Mouse (Mus musculus) hindbrain, embryonic 11.5 days (tissue): ENCODE data around the gene Zfp691. TPM values are rescaled to one million over a fixed set of nuclear protein-coding genes. Genes with fewer than 3 reads are reported as not detected.

Experiments used
- ATAC-seq: fragments of 200-750 bp; cut with Nextera tagmentation; 2 replicates; pipeline ENCODE4 v1.8.0; 2017; ENCODE audit warnings: mild to moderate bottlenecking, moderate TSS enrichment, moderate library complexity; ENCODE audit not compliant: low FRiP score
- DNase-seq: peaks from one replicate; pipeline ENCODE4 v3.0.0-alpha.2; 2015; ENCODE audit warnings: low spot score
- H3K27ac ChIP-seq: fragments of 300-500 bp; sonication (generic); 2 replicates; pipeline ENCODE4 v1.5.1; 2014; ENCODE audit warnings: mild to moderate bottlenecking, low read depth, low read length
- H3K27me3 ChIP-seq: fragments of 300-500 bp; sonication (generic); 2 replicates; pipeline ENCODE4 v1.6.1; 2014; ENCODE audit warnings: mild to moderate bottlenecking, low read length, moderate library complexity, mixed read lengths; ENCODE audit not compliant: control insufficient read depth, insufficient read depth
- H3K36me3 ChIP-seq: fragments of 300-500 bp; sonication (generic); 2 replicates; pipeline ENCODE4 v1.6.1; 2014; ENCODE audit warnings: mild to moderate bottlenecking, low read length, moderate library complexity, mixed read lengths; ENCODE audit not compliant: control insufficient read depth, insufficient read depth
- H3K4me1 ChIP-seq: fragments of 300-500 bp; sonication (generic); replicated peaks from 2 replicates; pipeline ENCODE4 v1.6.1; 2014; ENCODE audit warnings: low read length, mixed read lengths; ENCODE audit not compliant: control insufficient read depth, insufficient read depth
- H3K4me2 ChIP-seq: fragments of 300-500 bp; sonication (generic); replicated peaks from 2 replicates; pipeline ENCODE4 v1.6.1; 2014; ENCODE audit warnings: mild to moderate bottlenecking, low read depth, low read length
- H3K4me3 ChIP-seq: fragments of 300-500 bp; sonication (generic); 2 replicates; pipeline ENCODE4 v1.5.1; 2014; ENCODE audit warnings: low read depth, low read length
- H3K9ac ChIP-seq: fragments of 300-500 bp; sonication (generic); 2 replicates; pipeline ENCODE4 v1.6.1; 2014; ENCODE audit warnings: low read depth, low read length
- H3K9me3 ChIP-seq: fragments of 300-500 bp; sonication (generic); 2 replicates; pipeline ENCODE4 v1.6.1; 2016; ENCODE audit warnings: low read length; ENCODE audit not compliant: control insufficient read depth
- WGBS: fragments of 180-500 bp; shearing (Covaris S2); extraction: QIAGEN DNeasy Blood & Tissue Kit; methylation state at CpG from one replicate; pipeline ENCODE4 v1.1.7; 2014; 5-methylcytosine and 5-hydroxymethylcytosine counted together
- polyA plus RNA-seq: library from polyadenylated mRNA; unstranded; fragments of >200 nt; fragmentation: Nextera tagmentation; extraction: Ambion mirVana; gene quantifications from 2 replicates; pipeline ENCODE4 v1.2.1, GENCODE M21; 2014

The Zfp691 gene
- polyA plus RNA-seq: 7.4 and 8.3 TPM in 2 replicates

- ATAC-seq: peak; percentile 100
- under 1% methylated on average over 40 of the region's 40 CpGs for WGBS
Observed at GRCm38 (mm10) chr4:119173851-119174453, at the start of gene Zfp691. TSS of gene Zfp691 (minus strand) at chr4:119174195.

GRCm38 (mm10) chr4:119223696-119224095 lies 49.7 kb upstream of the Zfp691 start:
- DNase-seq (peak; percentile 52), ATAC-seq (no peak)
- no peaks in the 10 kb centered on the region for H3K4me1 ChIP-seq
- H3K27ac ChIP-seq: no peak overlapping the region
- 0 out of 2 replicates have a peak, but pooled peaks cover 10% of the 10 kb centered on the region for H3K36me3 ChIP-seq
- H3K4me2 ChIP-seq: no peak overlapping the region
- 88% methylated on average over 1 of the region's 1 CpGs for WGBS
- no peaks in the 10 kb centered on the region for H3K27me3 ChIP-seq
- no peak overlapping the region for H3K9ac ChIP-seq
- no peaks in the 10 kb centered on the region for H3K9me3 ChIP-seq
- H3K4me3 ChIP-seq: no peak overlapping the region

More at GRCm38 (mm10) chr4:119173851-119174453, at the start of gene Zfp691:
- Histone ChIP-seq H3K4me3 (peak within 1 kb of the TSS; percentile 63), H3K27me3 (no peaks in the 10 kb centered on the region), H3K9me3 (no peaks in the 10 kb centered on the region), H3K4me1 (no peaks in the 10 kb centered on the region; the same call in 1 of the 2 replicates), H3K36me3 (peaks cover 6% of the 10 kb centered on the region; the same call in 1 of the 2 replicates), H3K27ac (peak within 1 kb of the TSS; percentile 1; the same call in 1 of the 2 replicates), H3K4me2 (peak within 1 kb of the TSS; percentile 60), H3K9ac (peak within 1 kb of the TSS; percentile 83)
- DNase-seq: peak; percentile 94

GRCm38 (mm10) chr4:119218169-119218568 lies 44.2 kb upstream of the Zfp691 start, which contains the start of gene Tmem269:
TSS of gene Tmem269 (minus strand) at chr4:119218217.
- H3K36me3 ChIP-seq: no peaks in the 10 kb centered on the region
- no peak within 1 kb of the TSS for H3K27ac ChIP-seq
- H3K4me3 ChIP-seq: no peak within 1 kb of the TSS
- DNase-seq (no peak), ATAC-seq (peak; percentile 40; the same call in 1 of the 2 replicates)
- H3K9ac ChIP-seq: no peak within 1 kb of the TSS
- no peaks in the 10 kb centered on the region for H3K9me3 ChIP-seq
- no peaks in the 10 kb centered on the region for H3K27me3 ChIP-seq
- WGBS: 12% methylated on average over 11 of the region's 11 CpGs
- peak within 1 kb of the TSS; percentile 6; the same call in 1 of the 2 replicates for H3K4me2 ChIP-seq
- no peaks in the 10 kb centered on the region for H3K4me1 ChIP-seq

- no peaks in the 10 kb centered on the region for H3K4me1 ChIP-seq
- H3K27me3 ChIP-seq: no peaks in the 10 kb centered on the region
- no peak overlapping the region for H3K27ac ChIP-seq
- DNase-seq (no peak), ATAC-seq (no peak)
- no peak overlapping the region for H3K4me2 ChIP-seq
- H3K9me3 ChIP-seq: no peaks in the 10 kb centered on the region
- H3K9ac ChIP-seq: no peak overlapping the region
- H3K4me3 ChIP-seq: no peak overlapping the region
- 87% methylated on average over 8 of the region's 8 CpGs for WGBS
- no peaks in the 10 kb centered on the region for H3K36me3 ChIP-seq
Observed at GRCm38 (mm10) chr4:119216667-119217066, 42.7 kb upstream of the Zfp691 start.

GRCm38 (mm10) chr4:119204672-119205071 lies 30.7 kb upstream of the Zfp691 start:
- Histone ChIP-seq H3K27me3 (no peaks in the 10 kb centered on the region), H3K27ac (no peak overlapping the region), H3K9ac (no peak overlapping the region), H3K36me3 (peaks cover 5% of the 10 kb centered on the region; the same call in 1 of the 2 replicates), H3K4me1 (no peaks in the 10 kb centered on the region), H3K4me2 (no peak overlapping the region), H3K9me3 (no peaks in the 10 kb centered on the region), H3K4me3 (no peak overlapping the region)
- WGBS: 21% methylated on average over 8 of the region's 8 CpGs
- ATAC-seq (peak; percentile 57; the same call in 1 of the 2 replicates), DNase-seq (peak; percentile 79)

GRCm38 (mm10) chr4:119198105-119198504 lies 24.1 kb upstream of the Zfp691 start:
- no peak overlapping the region for H3K4me2 ChIP-seq
- 86% methylated on average over 6 of the region's 6 CpGs for WGBS
- H3K9ac ChIP-seq: no peak overlapping the region
- H3K4me3 ChIP-seq: no peak overlapping the region
- DNase-seq (no peak), ATAC-seq (no peak)
- no peaks in the 10 kb centered on the region for H3K27me3 ChIP-seq
- no peaks in the 10 kb centered on the region for H3K9me3 ChIP-seq
- H3K4me1 ChIP-seq: no peaks in the 10 kb centered on the region; the same call in 1 of the 2 replicates
- H3K36me3 ChIP-seq: peaks cover 5% of the 10 kb centered on the region; the same call in 1 of the 2 replicates
- no peak overlapping the region for H3K27ac ChIP-seq

- no peaks in the 10 kb centered on the region for H3K9me3 ChIP-seq
- 7% methylated on average over 18 of the region's 18 CpGs for WGBS
- ATAC-seq (peak; percentile 25; the same call in 1 of the 2 replicates), DNase-seq (no peak)
- H3K4me2 ChIP-seq: peak overlapping the region; percentile 64
- H3K4me1 ChIP-seq: no peaks in the 10 kb centered on the region; the same call in 1 of the 2 replicates
- H3K4me3 ChIP-seq: peak overlapping the region; percentile 77
- H3K27me3 ChIP-seq: no peaks in the 10 kb centered on the region
- no peaks in the 10 kb centered on the region; the same call in 1 of the 2 replicates for H3K36me3 ChIP-seq
- H3K9ac ChIP-seq: peak overlapping the region; percentile 77
- H3K27ac ChIP-seq: peak overlapping the region; percentile 56; the same call in 1 of the 2 replicates
Observed at GRCm38 (mm10) chr4:119195582-119196320, 21.8 kb upstream of the Zfp691 start.

GRCm38 (mm10) chr4:119194909-119195581 lies 21.1 kb upstream of the Zfp691 start, which contains the start of gene Svbp:
TSS of gene Svbp (plus strand) at chr4:119195306.
- H3K4me2 ChIP-seq: peak within 1 kb of the TSS; percentile 64

More at GRCm38 (mm10) chr4:119194909-119195581, 21.1 kb upstream of the Zfp691 start, which contains the start of gene Svbp:
- peak; percentile 93 for ATAC-seq
- WGBS: under 1% methylated on average over 38 of the region's 47 CpGs
- Histone ChIP-seq H3K36me3 (no peaks in the 10 kb centered on the region), H3K27me3 (no peaks in the 10 kb centered on the region), H3K9ac (peak within 1 kb of the TSS; percentile 77), H3K4me1 (no peaks in the 10 kb centered on the region; the same call in 1 of the 2 replicates), H3K4me3 (peak within 1 kb of the TSS; percentile 77), H3K9me3 (no peaks in the 10 kb centered on the region), H3K27ac (peak within 1 kb of the TSS; percentile 56; the same call in 1 of the 2 replicates)
- DNase-seq: peak; percentile 91
